In the genomic region with DNA sequence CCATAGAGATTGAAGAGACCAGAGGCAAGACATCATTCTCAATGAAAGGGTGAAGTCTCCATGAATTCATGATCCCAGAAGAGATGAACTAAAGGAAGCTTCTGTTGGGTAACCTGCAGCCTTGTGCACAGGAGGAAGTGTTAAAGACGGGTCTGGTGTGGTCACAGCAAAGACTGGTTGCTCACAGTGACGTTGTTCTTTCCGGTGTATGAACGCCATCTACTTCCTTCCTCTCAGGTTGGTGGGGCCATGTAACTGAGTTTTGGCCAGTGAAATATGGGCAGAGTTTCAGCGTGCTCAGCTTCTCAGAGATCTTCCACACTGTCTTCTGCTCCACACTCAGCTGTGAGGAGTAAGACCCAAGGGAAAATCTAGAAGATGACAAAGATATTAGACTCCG, we compare ENCODE assay signal across 17 mouse cellular contexts.
"Had no signal": no experiment of that assay in that cellular context is flagged by ENCODE, and none has a peak within 500 bp of the region (broad histone marks: within the 10 kb centered on the region; RNA-seq: fewer than 3 reads in every experiment).

No protein-coding gene starts in this region.

- H3K27ac ChIP-seq: intestine, embryonic 15.5 days; left cerebral cortex, adult 2 months; liver, embryonic 14.5 days; lung, embryonic 15.5 days; macrophage; neural tube, embryonic 12.5 days had no signal

- H3K4me2 ChIP-seq: intestine, embryonic 15.5 days; lung, embryonic 15.5 days; midbrain, embryonic 11.5 days; neural tube, embryonic 12.5 days had no signal

- H3K4me3 ChIP-seq: intestine, embryonic 15.5 days; left cerebral cortex, adult 2 months; lung, embryonic 15.5 days; neural tube, embryonic 12.5 days had no signal

- ATAC-seq: intestine, embryonic 15.5 days had no signal

- H3K9me3 ChIP-seq: intestine, embryonic 15.5 days; lung, embryonic 15.5 days; neural tube, embryonic 12.5 days had no signal

- H3K27me3 ChIP-seq: intestine, embryonic 15.5 days; lung, embryonic 15.5 days had no signal

- DNase-seq: kidney, adult 11 months; kidney, adult 9 months; kidney, postnatal 14 days; kidney, postnatal 4 days; layer of hippocampus, adult 9-11 months; lung, adult 18-20 months; lung, postnatal 14 days; midbrain, embryonic 14.5 days; thymus, adult 18-20 months; thymus, postnatal 14 days had no signal

- H3K9ac ChIP-seq: intestine, embryonic 15.5 days; liver, embryonic 14.5 days; lung, embryonic 15.5 days; neural tube, embryonic 12.5 days had no signal

- H3K36me3 ChIP-seq: intestine, embryonic 15.5 days; lung, embryonic 15.5 days; neural tube, embryonic 12.5 days had no signal
